Mouse (Mus musculus) C2C12 (cell line): ENCODE data around the gene Slc9a3r1. TPM values are rescaled to one million over a fixed set of nuclear protein-coding genes. Genes with fewer than 3 reads are reported as not detected.

Experiments used
- H3K27me3 ChIP-seq: one replicate; pipeline ENCODE4 v1.6.1; 2011; ENCODE audit not compliant: control insufficient read depth, insufficient read depth, insufficient read length
- H3K36me3 ChIP-seq: one replicate; pipeline ENCODE4 v1.6.1; 2011; ENCODE audit not compliant: control insufficient read depth, insufficient read depth
- H3K4me3 ChIP-seq: one replicate; pipeline ENCODE4 v1.5.1; 2011; ENCODE audit warnings: mild to moderate bottlenecking, control low read depth; ENCODE audit not compliant: poor library complexity, insufficient read depth, severe bottlenecking
- H3K79me2 ChIP-seq: one replicate; pipeline ENCODE4 v1.6.1; 2011; ENCODE audit not compliant: control insufficient read depth, insufficient read depth
- H3K79me3 ChIP-seq: one replicate; pipeline ENCODE4 v1.6.1; 2011; ENCODE audit warnings: low read depth, control low read depth
- H3ac ChIP-seq: one replicate; pipeline ENCODE3; 2011; ENCODE audit warnings: low read depth; ENCODE audit not compliant: control insufficient read depth, insufficient read length
- CEBPB ChIP-seq: IDR thresholded peaks from one replicate; pipeline ENCODE4 v1.6.1; 2011; ENCODE audit warnings: low read depth, mild to moderate bottlenecking, control low read depth, moderate library complexity
- CTCF ChIP-seq: IDR thresholded peaks from one replicate; pipeline ENCODE4 v1.5.1; 2011; ENCODE audit not compliant: control insufficient read depth, insufficient read depth, insufficient read length
- FOSL1 ChIP-seq: IDR thresholded peaks from one replicate; pipeline ENCODE4 v1.8.0; 2011; ENCODE audit warnings: mild to moderate bottlenecking, low read length; ENCODE audit not compliant: poor library complexity, insufficient read depth, severe bottlenecking
- MAX ChIP-seq: IDR thresholded peaks from one replicate; pipeline ENCODE4 v1.6.1; 2011; ENCODE audit warnings: mild to moderate bottlenecking, control low read depth
- MYOD1 ChIP-seq: IDR thresholded peaks from one replicate; pipeline ENCODE4 v1.6.1; 2011; ENCODE audit warnings: low read depth; ENCODE audit not compliant: control insufficient read depth, insufficient read length
- MYOG ChIP-seq: IDR thresholded peaks from one replicate; pipeline ENCODE4 v1.6.1; 2011; ENCODE audit not compliant: control insufficient read depth, insufficient read length; ENCODE audit errors: extremely low read depth
- USF1 ChIP-seq: IDR thresholded peaks from one replicate; pipeline ENCODE4 v1.6.1; 2011; ENCODE audit warnings: low read depth, mild to moderate bottlenecking, control low read depth, moderate library complexity
- long read RNA-seq, 2 experiments: library from polyadenylated mRNA; unstranded; transcript quantifications; one replicate each; pipeline ENCODE4 v2.0.0; 2019 to 2020
- polyA plus RNA-seq: library from polyadenylated mRNA; unstranded; fragments of >200 nt; fragmentation: generic; extraction: Trizol; gene quantifications from one replicate; pipeline ENCODE4 v1.2.1, GENCODE M21; 2012; ENCODE audit warnings: missing spikeins

Slc9a3r1 gene
- 19.1 TPM for polyA plus RNA-seq
- long read RNA-seq, experiment 1, transcript Slc9a3r1-201 (6 exons, 1,925 nt) = major isoform, 8 of 12 reads
- long read RNA-seq, experiment 1, partial matches to known transcripts = 4 of 12 reads
- long read RNA-seq, experiment 1, other reads (novel, unspliced or antisense) = 0 of 12 reads
- long read RNA-seq, experiment 2, transcript Slc9a3r1-201 (6 exons, 1,925 nt) = major isoform, 66 of 71 reads
- long read RNA-seq, experiment 2, partial matches to known transcripts = 1 of 71 reads
- long read RNA-seq, experiment 2, other reads (novel, unspliced or antisense) = 4 of 71 reads

- Histone ChIP-seq H3K79me2 (peaks cover 10% of the 10 kb centered on the region), H3ac (peak within 1 kb of the TSS; percentile 61), H3K36me3 (no peaks in the 10 kb centered on the region), H3K79me3 (peaks cover 1% of the 10 kb centered on the region), H3K27me3 (no peaks in the 10 kb centered on the region), H3K4me3 (peak within 1 kb of the TSS; percentile 57)
- TF ChIP-seq MYOD1 = peak; percentile 49
- TF ChIP-seq CTCF = no peak
Observed at GRCm38 (mm10) chr11:115162832-115163480, at the start of gene Slc9a3r1. Gene Slc9a3r1, plus strand, starts transcription at chr11:115163341.

GRCm38 (mm10) chr11:115119409-115119808 lies 43.7 kb upstream of the Slc9a3r1 start:
- no peaks in the 10 kb centered on the region for H3K79me2 ChIP-seq
- TF ChIP-seq MYOG (no peak), MYOD1 (no peak), CEBPB (no peak), FOSL1 (no peak), USF1 (no peak), MAX (no peak), CTCF (no peak)
- no peak overlapping the region for H3K4me3 ChIP-seq
- H3K79me3 ChIP-seq = no peaks in the 10 kb centered on the region
- no peaks in the 10 kb centered on the region for H3K36me3 ChIP-seq
- no peak overlapping the region for H3ac ChIP-seq
- peaks cover 20% of the 10 kb centered on the region for H3K27me3 ChIP-seq

GRCm38 (mm10) chr11:115128483-115128882 lies 34.7 kb upstream of the Slc9a3r1 start:
- H3ac ChIP-seq = no peak overlapping the region
- H3K27me3 ChIP-seq = no peaks in the 10 kb centered on the region
- no peak for TF ChIP-seq CTCF
- no peak for TF ChIP-seq MYOD1
- TF ChIP-seq MYOG = no peak
- no peak for TF ChIP-seq MAX
- TF ChIP-seq USF1 = no peak
- TF ChIP-seq FOSL1 = no peak
- no peaks in the 10 kb centered on the region for H3K36me3 ChIP-seq
- H3K79me2 ChIP-seq = no peaks in the 10 kb centered on the region
- H3K79me3 ChIP-seq = no peaks in the 10 kb centered on the region
- no peak overlapping the region for H3K4me3 ChIP-seq

- Histone ChIP-seq H3K79me2 (no peaks in the 10 kb centered on the region), H3ac (no peak overlapping the region), H3K27me3 (no peaks in the 10 kb centered on the region), H3K36me3 (no peaks in the 10 kb centered on the region), H3K79me3 (no peaks in the 10 kb centered on the region), H3K4me3 (no peak overlapping the region)
- TF ChIP-seq USF1 (no peak), MYOD1 (no peak), MAX (no peak), MYOG (no peak), CTCF (no peak), CEBPB (no peak), FOSL1 (no peak)
Observed at GRCm38 (mm10) chr11:115129508-115130126, 33.5 kb upstream of the Slc9a3r1 start.

- Histone ChIP-seq H3K79me2 (no peaks in the 10 kb centered on the region), H3K27me3 (peaks cover 3% of the 10 kb centered on the region), H3ac (no peak overlapping the region), H3K4me3 (no peak overlapping the region), H3K36me3 (no peaks in the 10 kb centered on the region), H3K79me3 (no peaks in the 10 kb centered on the region)
- TF ChIP-seq MYOD1 (no peak), CTCF (no peak), FOSL1 (no peak), MAX (no peak), CEBPB (no peak), USF1 (no peak), MYOG (no peak)
Observed at GRCm38 (mm10) chr11:115131768-115132381, 31.3 kb upstream of the Slc9a3r1 start.

GRCm38 (mm10) chr11:115133800-115134199 lies 29.3 kb upstream of the Slc9a3r1 start, which contains the start of gene Cd300lf:
Gene Cd300lf, minus strand, starts transcription at chr11:115133992.
- Histone ChIP-seq H3ac (no peak within 1 kb of the TSS), H3K79me2 (no peaks in the 10 kb centered on the region), H3K4me3 (no peak within 1 kb of the TSS), H3K79me3 (no peaks in the 10 kb centered on the region), H3K27me3 (peaks cover 3% of the 10 kb centered on the region), H3K36me3 (no peaks in the 10 kb centered on the region)
- TF ChIP-seq FOSL1 (no peak), MYOG (no peak), MYOD1 (no peak), USF1 (no peak), CTCF (no peak), CEBPB (no peak), MAX (no peak)
